Mouse (Mus musculus): Measurements from ENCODE around the gene Pus10.
A peak's percentile ranks its signal among the peaks of the same experiment; 100 is the strongest.

Gene Pus10

DNA sequence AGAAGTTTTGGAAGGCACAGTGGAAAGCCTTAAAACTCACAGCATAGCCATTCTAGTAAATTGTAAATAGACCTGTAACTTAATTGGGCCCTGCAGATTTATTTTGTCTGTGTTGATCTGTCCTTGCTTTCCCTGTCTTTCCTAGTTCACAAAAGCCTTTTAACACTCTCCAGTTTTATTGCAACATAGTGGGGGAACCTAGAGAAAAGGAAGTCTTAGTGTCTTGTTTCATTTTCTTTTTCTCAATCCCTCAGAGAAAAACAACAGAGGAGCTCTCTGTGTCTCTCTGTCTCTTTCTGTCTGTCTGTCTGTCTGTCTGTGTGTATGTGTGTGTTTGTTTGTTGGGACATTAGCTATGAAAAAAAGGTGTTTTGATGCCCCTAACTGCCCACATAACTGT, 30.4 kb downstream of the Pus10 start:
- DNase-seq (ENCODE audit: low read depth): no peak

DNA sequence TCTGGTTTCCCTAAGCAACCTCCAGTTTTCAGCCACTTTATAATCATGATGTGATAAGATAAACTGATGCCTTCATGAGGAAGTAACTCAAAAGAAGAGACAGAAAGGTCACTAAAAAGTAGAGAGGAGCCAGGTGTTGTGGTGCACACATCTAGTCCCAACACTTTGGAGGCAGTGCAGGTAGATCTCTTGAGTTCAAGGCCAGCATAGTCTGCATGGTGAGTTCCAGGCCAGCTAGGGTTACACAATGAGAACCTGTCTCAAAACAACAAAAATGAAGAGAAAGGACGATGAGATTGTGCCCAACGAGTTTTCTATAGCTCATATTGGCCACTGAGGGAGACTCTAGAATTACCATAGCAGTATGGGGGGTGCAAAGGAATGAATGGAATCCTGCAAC, 33.1 kb downstream of the Pus10 start:
- no peak for DNase-seq (ENCODE audit: low read depth)

GRCm38 (mm10) chr11:23699414-23700095, 34.1 kb downstream of the Pus10 start:
- DNase-seq (ENCODE audit: low read depth): no peak

GRCm38 (mm10) chr11:23701831-23702230, 36.4 kb downstream of the Pus10 start:
- DNase-seq (ENCODE audit: low read depth): no peak

DNA sequence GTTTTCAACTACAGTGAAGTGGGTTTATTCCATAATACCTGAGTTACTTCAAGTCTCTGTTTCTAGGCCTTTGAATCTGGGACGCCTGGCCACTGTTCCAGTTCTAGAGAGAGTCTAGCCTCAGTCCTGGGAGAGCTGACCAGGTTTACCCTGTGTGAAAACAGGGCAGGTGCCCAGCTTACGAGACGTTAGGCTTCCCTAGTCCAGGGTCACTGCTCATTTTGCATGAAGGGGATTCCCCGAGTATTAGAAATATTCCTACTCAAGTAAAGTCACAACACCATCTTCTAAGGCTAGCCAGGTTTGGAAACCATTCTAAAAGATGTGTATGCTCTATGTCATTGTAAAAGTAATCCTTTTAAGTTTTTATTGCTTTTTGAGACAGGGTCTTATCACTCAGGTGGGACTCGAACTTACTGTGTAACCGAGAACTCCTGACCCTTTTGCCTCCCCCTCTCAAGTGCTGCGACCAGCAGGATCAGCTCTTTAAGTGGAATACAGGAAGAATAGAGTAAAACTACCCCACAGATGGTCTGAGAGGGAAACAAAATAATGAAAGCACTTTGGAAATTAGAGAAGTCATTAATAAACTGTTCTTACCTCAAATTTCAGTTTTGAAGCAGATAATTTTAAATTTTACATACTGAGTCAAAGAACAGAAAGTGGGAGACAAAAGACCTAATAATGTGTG, 39.3 kb downstream of the Pus10 start:
- DNase-seq (ENCODE audit: low read depth): no peak

DNA sequence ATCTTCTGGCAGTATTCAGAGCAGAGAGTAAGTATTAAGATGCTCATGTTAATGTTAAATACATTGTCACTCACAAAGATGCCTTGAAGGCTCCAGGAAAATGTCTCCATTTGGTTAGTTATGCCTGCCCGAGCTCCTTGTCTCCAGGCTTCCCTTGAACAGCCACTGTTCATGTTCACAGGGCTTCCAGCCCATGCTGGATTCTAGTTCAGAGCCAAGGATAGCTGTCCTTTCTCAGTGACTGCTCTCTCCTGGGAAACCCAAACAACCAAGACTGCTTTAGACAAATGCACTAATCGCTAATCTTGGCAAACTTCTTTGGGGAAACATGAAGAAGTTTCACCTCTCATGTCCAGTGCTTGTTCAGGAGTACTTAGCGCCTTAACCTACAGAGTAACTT, 46.8 kb downstream of the Pus10 start:
- DNase-seq (ENCODE audit: low read depth): no peak

GRCm38 (mm10) chr11:23718856-23719255, 53.4 kb downstream of the Pus10 start:
- DNase-seq (ENCODE audit: low read depth): no peak

GRCm38 (mm10) chr11:23719825-23720224, 54.4 kb downstream of the Pus10 start:
- DNase-seq (ENCODE audit: low read depth): peak; percentile 21

DNA sequence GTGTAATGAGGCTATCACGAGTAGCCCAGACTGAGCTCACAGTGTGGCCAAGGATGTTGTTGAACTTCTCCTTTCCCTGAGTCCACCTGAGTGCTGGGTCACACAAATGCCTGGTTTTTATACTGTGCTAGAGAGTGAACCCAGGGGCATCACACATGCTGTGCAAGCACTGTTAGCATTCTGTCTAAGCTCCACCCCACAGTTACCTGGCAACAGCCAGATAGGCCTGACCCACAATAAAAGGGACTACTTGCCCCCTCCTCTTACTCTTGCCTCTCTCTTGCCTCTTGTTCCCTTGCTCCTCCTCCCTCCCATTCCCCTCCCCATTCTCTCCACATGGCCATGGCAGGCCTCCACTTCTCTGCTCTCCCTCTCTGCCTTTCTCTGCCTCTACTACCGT, 56.9 kb downstream of the Pus10 start:
- DNase-seq (ENCODE audit: low read depth): no peak

GRCm38 (mm10) chr11:23725850-23726249, 60.4 kb downstream of the Pus10 start:
- DNase-seq (ENCODE audit: low read depth): no peak

DNA sequence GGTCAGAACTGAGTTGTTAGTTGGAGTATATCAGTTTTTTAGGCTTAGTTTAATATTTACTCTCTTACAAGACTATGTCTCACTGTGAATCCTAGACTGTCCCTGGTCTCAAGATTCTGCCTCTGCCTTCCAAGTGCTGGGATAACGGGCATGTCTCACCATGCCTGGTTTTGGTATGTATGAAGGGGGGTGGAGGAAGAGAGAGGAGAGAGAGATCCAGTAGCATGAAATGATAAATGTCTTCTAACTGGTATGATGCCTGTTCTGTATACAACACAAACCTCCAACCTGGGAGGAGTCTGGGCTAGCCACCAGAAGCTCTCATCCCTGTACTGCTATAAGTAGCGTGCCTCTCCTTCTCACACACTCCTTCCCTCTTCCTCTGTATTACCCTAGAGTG, 61.0 kb downstream of the Pus10 start:
- DNase-seq (ENCODE audit: low read depth): no peak

DNA sequence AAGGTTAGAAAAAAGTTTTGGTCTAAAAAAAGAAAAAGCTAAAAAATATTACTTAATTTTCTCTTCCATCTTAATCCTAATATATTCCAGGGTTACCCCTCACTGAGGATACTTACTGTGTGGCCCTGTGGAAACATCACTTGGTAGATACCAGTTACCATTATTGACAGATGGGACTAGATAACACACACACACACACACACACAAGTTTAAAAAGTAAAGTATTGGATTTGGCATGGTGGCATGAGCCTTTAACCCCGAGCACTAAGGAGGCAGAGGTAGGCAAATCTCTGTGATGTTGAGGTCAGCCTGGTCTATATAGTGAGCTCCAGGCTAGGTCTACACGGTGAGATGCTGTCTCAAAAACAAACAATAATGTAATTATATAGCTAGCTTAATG, 62.7 kb downstream of the Pus10 start:
- DNase-seq (ENCODE audit: low read depth): no peak

DNA sequence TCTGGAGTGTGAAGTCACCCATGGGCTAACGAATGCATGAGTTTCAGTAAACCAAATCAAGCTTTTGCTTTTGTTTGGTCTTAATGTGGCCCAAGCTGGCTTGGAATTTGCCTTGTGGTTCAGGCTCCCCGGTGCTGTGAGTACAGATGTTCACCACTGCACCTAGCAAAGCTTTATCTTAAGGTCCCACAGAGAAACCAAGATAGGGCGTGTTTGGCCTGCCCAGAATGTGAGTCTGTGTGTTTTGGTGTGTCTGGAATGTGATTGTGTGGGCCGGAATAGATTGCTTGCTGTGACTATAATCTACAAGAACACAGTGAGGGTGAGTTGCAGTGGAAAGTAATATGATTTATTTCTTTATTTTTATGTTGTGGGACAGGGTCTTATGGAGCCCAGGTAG, 64.6 kb downstream of the Pus10 start:
- DNase-seq (ENCODE audit: low read depth): peak; percentile 22

- no peak for DNase-seq (ENCODE audit: low read depth)
Measured at GRCm38 (mm10) chr11:23732840-23733239, 67.4 kb downstream of the Pus10 start.

DNA sequence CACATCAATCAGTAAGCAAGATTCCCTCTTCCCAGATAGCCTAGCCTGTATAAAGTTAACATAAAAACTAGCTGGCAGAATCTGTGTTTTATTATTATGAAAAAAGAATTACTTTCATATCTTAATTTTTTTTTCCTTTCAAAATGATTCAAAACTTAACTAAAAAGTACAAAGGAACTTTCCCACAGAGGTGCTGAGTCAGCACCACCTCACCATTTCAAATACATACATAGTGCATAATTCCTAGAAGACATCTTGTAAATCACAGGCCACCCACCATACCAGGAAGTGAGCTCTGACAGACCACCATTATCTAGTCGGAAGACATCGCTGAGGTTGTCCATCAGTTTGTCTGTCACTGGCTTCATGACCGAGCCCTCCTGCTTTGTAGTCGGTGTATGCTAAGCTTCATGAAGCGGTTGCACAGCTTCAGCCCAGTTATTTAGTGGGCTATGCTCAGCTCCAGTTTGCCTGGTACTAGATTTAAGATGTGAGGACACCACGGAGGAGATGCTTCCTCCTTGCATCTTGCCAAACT, 69.3 kb downstream of the Pus10 start:
- no peak for DNase-seq (ENCODE audit: low read depth)

DNA sequence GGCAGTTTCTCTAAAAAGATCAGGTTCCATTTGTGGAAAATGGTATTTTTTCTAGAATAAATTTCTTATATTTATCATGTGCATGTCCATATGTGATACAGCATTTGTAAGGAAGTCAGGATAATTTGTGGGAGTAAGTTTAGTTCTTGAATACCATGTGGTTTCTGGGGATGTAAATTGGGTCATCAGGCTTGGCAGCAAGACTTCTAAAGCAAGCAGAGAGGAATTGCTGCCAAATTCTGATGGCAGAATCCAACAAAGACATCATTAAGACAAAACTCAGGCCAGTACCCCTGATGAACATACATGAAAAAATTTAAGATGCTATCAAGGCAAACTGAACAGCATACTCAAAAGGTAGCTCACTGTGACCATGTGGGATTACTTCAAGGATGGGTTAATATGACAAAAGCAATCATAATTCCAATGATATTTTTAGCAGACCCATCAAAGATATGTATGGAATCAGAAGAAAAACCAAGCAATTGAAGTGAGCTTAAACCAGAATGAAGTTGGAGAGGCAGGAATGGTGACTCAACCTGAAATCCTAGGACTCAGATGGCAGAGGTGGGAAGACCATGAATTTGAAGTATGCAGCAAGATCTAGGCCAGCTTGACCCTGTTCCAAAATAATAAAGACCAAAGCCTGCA, 70.5 kb downstream of the Pus10 start:
- DNase-seq (ENCODE audit: low read depth): no peak

DNA sequence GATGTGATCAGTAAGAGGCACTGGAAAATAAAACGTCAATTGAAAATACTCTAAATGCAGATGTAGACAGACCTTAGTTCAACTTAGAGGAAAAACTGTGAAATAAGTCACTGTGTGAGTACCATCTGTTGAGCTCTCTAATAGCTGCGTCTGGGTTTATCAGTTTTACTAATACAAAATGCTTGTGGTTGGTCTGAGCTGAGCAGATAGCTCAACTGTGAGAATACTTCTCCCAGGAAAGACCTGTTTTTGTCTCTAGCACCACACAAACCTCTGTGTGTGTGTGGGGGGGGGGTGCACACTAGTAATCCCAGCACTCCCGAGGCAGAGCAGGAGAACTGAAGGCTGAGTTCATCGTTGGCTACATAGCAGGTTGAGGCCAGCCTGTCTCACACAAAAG, 75.4 kb downstream of the Pus10 start:
- DNase-seq (ENCODE audit: low read depth): peak; percentile 11

GRCm38 (mm10) chr11:23741386-23741785, 75.9 kb downstream of the Pus10 start:
- no peak for DNase-seq (ENCODE audit: low read depth)

- no peak for DNase-seq (ENCODE audit: low read depth)
Measured at GRCm38 (mm10) chr11:23744352-23744751, 78.9 kb downstream of the Pus10 start.

- DNase-seq (ENCODE audit: low read depth): no peak
Measured at GRCm38 (mm10) chr11:23746102-23746501, 80.6 kb downstream of the Pus10 start.

DNA sequence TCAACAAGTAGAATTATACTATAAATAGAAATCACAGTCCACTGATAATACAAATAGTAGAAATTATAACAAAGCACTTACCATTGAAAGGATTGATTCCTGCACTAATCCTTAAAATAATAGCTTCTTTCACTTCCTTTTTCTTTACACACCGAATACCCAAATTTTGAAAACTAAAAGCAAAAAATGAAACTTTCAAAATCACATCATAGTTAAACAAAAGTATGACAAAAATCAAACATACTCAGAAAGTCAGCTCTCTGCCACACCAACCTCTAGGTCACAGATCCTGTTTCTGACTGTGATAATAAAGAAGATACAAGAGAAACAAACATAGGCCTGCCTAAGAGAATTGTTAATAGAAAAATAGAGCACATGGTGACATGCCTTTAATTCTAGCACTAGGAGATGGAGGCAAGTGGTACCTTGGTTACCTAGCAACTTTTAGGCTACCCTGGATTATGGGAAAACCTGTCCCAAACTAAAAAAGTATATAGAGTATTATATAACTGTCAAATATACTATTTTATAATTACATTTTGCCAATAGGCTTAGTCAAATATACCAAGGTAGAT, 87.7 kb downstream of the Pus10 start:
- no peak for DNase-seq (ENCODE audit: low read depth)

GRCm38 (mm10) chr11:23754329-23754728, 88.9 kb downstream of the Pus10 start:
- no peak for DNase-seq (ENCODE audit: low read depth)

DNA sequence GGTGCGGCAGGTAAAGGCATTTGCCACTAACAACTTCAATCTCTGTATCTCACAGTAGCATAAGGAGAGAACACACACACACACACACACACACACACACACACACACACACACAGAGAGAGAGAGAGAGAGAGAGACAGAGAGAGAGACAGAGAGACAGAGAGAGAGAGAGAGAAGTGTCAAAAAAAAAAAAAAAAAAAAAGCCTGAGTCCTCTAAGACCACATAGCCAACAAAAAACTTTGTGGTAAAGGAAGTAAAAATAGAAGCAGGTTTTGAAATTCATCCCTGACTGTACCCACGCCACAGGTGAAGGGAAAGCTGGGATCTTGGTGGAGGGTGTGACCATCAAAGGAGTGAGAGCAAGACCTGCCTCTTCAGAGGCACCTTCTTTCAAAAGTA, 92.7 kb downstream of the Pus10 start:
- DNase-seq (ENCODE audit: low read depth): no peak
